Mouse (Mus musculus): ENCODE results near the gene Plekha1. TPM values are rescaled to one million over a fixed set of nuclear protein-coding genes. Genes with fewer than 3 reads are reported as not detected.
A peak's percentile ranks its signal among the peaks of the same experiment; 100 is the strongest.

Plekha1 gene
- polyA plus RNA-seq, 1 experiment = 63.3 TPM

GRCm38 (mm10) chr7:130949331-130949751, 83.8 kb downstream of the Plekha1 start:
- 29% methylated on average over 8 of the region's 8 CpGs for WGBS
- Histone ChIP-seq H3K27ac (ENCODE audit: insufficient read depth, low read depth, low read length) (0 out of 2 replicates have a peak overlapping the region, but pooled peaks have one; percentile 13), H3K36me3 (ENCODE audit: control insufficient read depth, insufficient read depth, low read length) (no peaks in the 10 kb centered on the region), H3K27me3 (replicated peaks; ENCODE audit: control insufficient read depth, insufficient read depth, low read length) (no peaks in the 10 kb centered on the region), H3K4me1 (ENCODE audit: control insufficient read depth, insufficient read depth, low read length) (peaks cover 12% of the 10 kb centered on the region), H3K4me3 (ENCODE audit: insufficient read depth, low read depth, low read length) (no peak overlapping the region)
- DNase-seq = peak; percentile 73
- no peak for TF ChIP-seq CTCF (conservative IDR thresholded peaks at IDR 0.05; ENCODE audit: insufficient read depth, insufficient read length, low read depth, low read length)
- no peak for TF ChIP-seq POLR2A (IDR thresholded peaks at IDR 0.05; ENCODE audit: low read depth, low read length)

- Histone ChIP-seq H3K36me3 (ENCODE audit: control insufficient read depth, insufficient read depth, low read length) (no peaks in the 10 kb centered on the region), H3K4me1 (ENCODE audit: control insufficient read depth, insufficient read depth, low read length) (peaks cover 12% of the 10 kb centered on the region)
These were observed 84.9 kb downstream of the Plekha1 start for GRCm38 (mm10) chr7:130950482-130950881.

GRCm38 (mm10) chr7:130951004-130951403, 85.4 kb downstream of the Plekha1 start:
- H3K36me3 ChIP-seq (ENCODE audit: control insufficient read depth, insufficient read depth, low read length) = no peaks in the 10 kb centered on the region
- no peaks in the 10 kb centered on the region for H3K27me3 ChIP-seq (replicated peaks; ENCODE audit: control insufficient read depth, insufficient read depth, low read length)
- DNase-seq = peak; percentile 91
- TF ChIP-seq CTCF (conservative IDR thresholded peaks at IDR 0.05; ENCODE audit: insufficient read depth, insufficient read length, low read depth, low read length) (no peak), POLR2A (IDR thresholded peaks at IDR 0.05; ENCODE audit: low read depth, low read length) (no peak)
- H3K27ac ChIP-seq (ENCODE audit: insufficient read depth, low read depth, low read length) = peak overlapping the region; percentile 74
- H3K4me1 ChIP-seq (ENCODE audit: control insufficient read depth, insufficient read depth, low read length) = peaks cover 12% of the 10 kb centered on the region
- H3K4me3 ChIP-seq (ENCODE audit: insufficient read depth, low read depth, low read length) = no peak overlapping the region
- 70% methylated on average over 5 of the region's 5 CpGs for WGBS

More at GRCm38 (mm10) chr7:130950482-130950881, 84.9 kb downstream of the Plekha1 start:
- 87% methylated on average over 7 of the region's 7 CpGs for WGBS
- Histone ChIP-seq H3K27me3 (replicated peaks; ENCODE audit: control insufficient read depth, insufficient read depth, low read length) (no peaks in the 10 kb centered on the region), H3K27ac (ENCODE audit: insufficient read depth, low read depth, low read length) (peak overlapping the region; percentile 74), H3K4me3 (ENCODE audit: insufficient read depth, low read depth, low read length) (no peak overlapping the region)
- DNase-seq = no peak
- TF ChIP-seq POLR2A (IDR thresholded peaks at IDR 0.05; ENCODE audit: low read depth, low read length) (no peak), CTCF (conservative IDR thresholded peaks at IDR 0.05; ENCODE audit: insufficient read depth, insufficient read length, low read depth, low read length) (no peak)

GRCm38 (mm10) chr7:130953376-130953775, 87.8 kb downstream of the Plekha1 start:
- H3K4me3 ChIP-seq (ENCODE audit: insufficient read depth, low read depth, low read length) = no peak overlapping the region
- TF ChIP-seq CTCF (conservative IDR thresholded peaks at IDR 0.05; ENCODE audit: insufficient read depth, insufficient read length, low read depth, low read length) = no peak
- TF ChIP-seq POLR2A (IDR thresholded peaks at IDR 0.05; ENCODE audit: low read depth, low read length) = no peak
- WGBS = 93% methylated on average over 10 of the region's 10 CpGs
- peaks cover 12% of the 10 kb centered on the region for H3K4me1 ChIP-seq (ENCODE audit: control insufficient read depth, insufficient read depth, low read length)
- no peaks in the 10 kb centered on the region for H3K27me3 ChIP-seq (replicated peaks; ENCODE audit: control insufficient read depth, insufficient read depth, low read length)
- H3K27ac ChIP-seq (ENCODE audit: insufficient read depth, low read depth, low read length) = no peak overlapping the region
- no peak for DNase-seq
- H3K36me3 ChIP-seq (ENCODE audit: control insufficient read depth, insufficient read depth, low read length) = no peaks in the 10 kb centered on the region

- 91% methylated on average over 10 of the region's 10 CpGs for WGBS
- DNase-seq = no peak
- Histone ChIP-seq H3K4me3 (ENCODE audit: insufficient read depth, low read depth, low read length) (no peak overlapping the region), H3K4me1 (ENCODE audit: control insufficient read depth, insufficient read depth, low read length) (peaks cover 12% of the 10 kb centered on the region), H3K27ac (ENCODE audit: insufficient read depth, low read depth, low read length) (no peak overlapping the region), H3K27me3 (replicated peaks; ENCODE audit: control insufficient read depth, insufficient read depth, low read length) (no peaks in the 10 kb centered on the region), H3K36me3 (ENCODE audit: control insufficient read depth, insufficient read depth, low read length) (no peaks in the 10 kb centered on the region)
- TF ChIP-seq CTCF (conservative IDR thresholded peaks at IDR 0.05; ENCODE audit: insufficient read depth, insufficient read length, low read depth, low read length) (no peak), POLR2A (IDR thresholded peaks at IDR 0.05; ENCODE audit: low read depth, low read length) (no peak)
These were observed 88.6 kb downstream of the Plekha1 start for GRCm38 (mm10) chr7:130954177-130954601.

GRCm38 (mm10) chr7:130958551-130958950, 93.0 kb downstream of the Plekha1 start:
- Histone ChIP-seq H3K36me3 (ENCODE audit: control insufficient read depth, insufficient read depth, low read length) (no peaks in the 10 kb centered on the region), H3K27ac (ENCODE audit: insufficient read depth, low read depth, low read length) (no peak overlapping the region), H3K4me1 (ENCODE audit: control insufficient read depth, insufficient read depth, low read length) (peaks cover 12% of the 10 kb centered on the region; the same call in 1 of the 2 replicates), H3K27me3 (replicated peaks; ENCODE audit: control insufficient read depth, insufficient read depth, low read length) (no peaks in the 10 kb centered on the region), H3K4me3 (ENCODE audit: insufficient read depth, low read depth, low read length) (no peak overlapping the region)
- 58% methylated on average over 7 of the region's 7 CpGs for WGBS
- TF ChIP-seq POLR2A (IDR thresholded peaks at IDR 0.05; ENCODE audit: low read depth, low read length) (no peak), CTCF (conservative IDR thresholded peaks at IDR 0.05; ENCODE audit: insufficient read depth, insufficient read length, low read depth, low read length) (no peak)
- DNase-seq = peak; percentile 81

- no peak overlapping the region for H3K4me3 ChIP-seq (ENCODE audit: insufficient read depth, low read depth, low read length)
- no peaks in the 10 kb centered on the region for H3K36me3 ChIP-seq (ENCODE audit: control insufficient read depth, insufficient read depth, low read length)
- peaks cover 18% of the 10 kb centered on the region; the same call in 1 of the 2 replicates for H3K4me1 ChIP-seq (ENCODE audit: control insufficient read depth, insufficient read depth, low read length)
- TF ChIP-seq POLR2A (IDR thresholded peaks at IDR 0.05; ENCODE audit: low read depth, low read length) (no peak), CTCF (conservative IDR thresholded peaks at IDR 0.05; ENCODE audit: insufficient read depth, insufficient read length, low read depth, low read length) (no peak)
- 35% methylated on average over 7 of the region's 7 CpGs for WGBS
- H3K27ac ChIP-seq (ENCODE audit: insufficient read depth, low read depth, low read length) = peak overlapping the region; percentile 87
- H3K27me3 ChIP-seq (replicated peaks; ENCODE audit: control insufficient read depth, insufficient read depth, low read length) = no peaks in the 10 kb centered on the region
- peak; percentile 95 for DNase-seq
These were observed 94.3 kb downstream of the Plekha1 start for GRCm38 (mm10) chr7:130959868-130960267.

Data from kidney, adult 2 months (tissue).